Mouse (Mus musculus) olfactory bulb, adult 2 months (tissue): ENCODE results near the gene Exoc6. TPM values are rescaled to one million over a fixed set of nuclear protein-coding genes. Genes with fewer than 3 reads are reported as not detected.
"Not testable (repeated sequence)": the region's sequence is repeated elsewhere in the genome, so short reads cannot be mapped to it uniquely, and the experiment has no call there.

Experiments
- H3K27ac ChIP-seq: fragments of 200-500 bp; 2 replicates; pipeline ENCODE4 v1.5.1; 2012; ENCODE audit warnings: low read depth, low read length; ENCODE audit not compliant: insufficient read depth
- H3K4me1 ChIP-seq: fragments of 200-500 bp; 2 replicates; pipeline ENCODE4 v1.6.1; 2012; ENCODE audit warnings: low read length; ENCODE audit not compliant: control insufficient read depth, insufficient read depth
- H3K4me3 ChIP-seq: fragments of 200-500 bp; 2 replicates; pipeline ENCODE4 v1.5.1; 2012; ENCODE audit warnings: mild to moderate bottlenecking, low read depth, low read length, moderate library complexity; ENCODE audit not compliant: insufficient read depth
- CTCF ChIP-seq: fragments of 200-500 bp; IDR thresholded peaks from 2 replicates; pipeline ENCODE4 v1.5.1; 2012; ENCODE audit warnings: low read depth, mild to moderate bottlenecking, low read length, moderate library complexity; ENCODE audit not compliant: insufficient read depth
- POLR2A ChIP-seq: fragments of 200-500 bp; IDR thresholded peaks from 2 replicates; pipeline ENCODE4 v1.6.1; 2012; ENCODE audit warnings: mild to moderate bottlenecking, low read depth, low read length, moderate library complexity; ENCODE audit not compliant: insufficient read depth
- WGBS: fragments of 180-500 bp; shearing (Covaris S2); methylation state at CpG from one replicate; pipeline ENCODE4 v1.1.7; 2018; 5-methylcytosine and 5-hydroxymethylcytosine counted together
- polyA plus RNA-seq: library from polyadenylated mRNA; stranded (reverse); fragments of >200 nt; gene quantifications from 2 replicates; pipeline ENCODE4 v1.2.4, GENCODE M21; 2012; ENCODE audit warnings: low replicate concordance; ENCODE audit not compliant: missing spikeins, insufficient read depth, insufficient read length

Gene Exoc6
- polyA plus RNA-seq, 1 experiment: not detected

DNA sequence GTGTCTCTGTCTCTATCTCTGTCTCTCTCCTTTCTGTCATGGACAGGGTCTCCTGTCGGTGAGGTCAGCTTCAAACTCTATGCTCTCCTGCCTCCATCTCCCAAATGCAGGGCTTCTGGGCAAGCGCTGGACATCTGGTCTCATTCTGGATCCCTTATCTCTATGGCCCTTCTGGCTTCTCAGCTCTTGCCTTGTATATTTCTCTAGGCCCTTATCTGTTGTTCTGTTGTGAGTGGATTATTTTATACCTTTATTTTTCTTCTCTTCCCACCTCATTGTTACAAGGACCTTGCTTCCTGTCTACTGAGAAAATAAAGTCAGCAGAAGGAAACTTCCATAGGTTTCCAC, 28.8 kb upstream of the Exoc6 start:
- H3K4me1 ChIP-seq: no peaks in the 10 kb centered on the region
- TF ChIP-seq CTCF (no peak), POLR2A (no peak)
- 73% methylated on average over 2 of the region's 2 CpGs for WGBS
- H3K4me3 ChIP-seq: no peak overlapping the region
- H3K27ac ChIP-seq: no peak overlapping the region

DNA sequence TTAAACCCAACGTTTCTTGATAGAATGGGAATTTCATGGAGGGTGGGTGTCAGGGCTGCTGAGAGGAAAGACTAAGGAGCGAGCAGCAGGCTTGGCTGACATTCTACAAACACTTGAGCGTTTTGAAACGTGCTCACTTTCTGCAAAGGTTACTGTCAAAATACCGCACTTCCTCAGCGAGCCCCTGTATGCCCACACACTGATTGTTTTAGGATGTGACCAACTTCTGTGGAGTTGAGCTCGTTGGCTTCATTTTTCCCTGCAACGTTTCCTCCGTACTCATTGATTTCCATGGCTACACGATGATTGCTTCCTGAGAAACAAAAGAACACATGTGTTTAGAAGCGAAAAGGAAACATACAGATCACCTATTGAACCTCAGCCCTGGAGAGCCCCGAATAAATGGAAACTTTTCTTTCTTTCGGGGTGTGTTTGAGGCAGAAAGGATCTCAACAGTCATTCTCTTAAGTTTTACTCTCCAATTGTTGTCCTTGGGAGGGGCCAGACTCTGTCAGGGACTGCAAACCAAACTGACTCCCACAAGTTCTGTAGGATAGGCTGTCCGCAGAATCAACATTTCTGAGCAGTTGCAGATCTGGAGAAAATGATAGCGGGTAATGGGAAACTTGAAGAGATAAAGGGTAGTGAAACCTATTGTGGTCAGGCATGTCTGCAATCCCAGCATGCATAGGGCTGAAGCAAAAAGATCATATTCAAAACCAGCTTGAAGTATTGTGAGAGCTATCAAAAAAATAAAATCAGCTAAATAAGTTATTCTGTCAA, 26.7 kb upstream of the Exoc6 start:
- WGBS: 73% methylated on average over 15 of the region's 15 CpGs
- Histone ChIP-seq H3K4me1 (no peaks in the 10 kb centered on the region), H3K27ac (no peak overlapping the region), H3K4me3 (no peak overlapping the region)
- TF ChIP-seq CTCF (no peak), POLR2A (no peak)

DNA sequence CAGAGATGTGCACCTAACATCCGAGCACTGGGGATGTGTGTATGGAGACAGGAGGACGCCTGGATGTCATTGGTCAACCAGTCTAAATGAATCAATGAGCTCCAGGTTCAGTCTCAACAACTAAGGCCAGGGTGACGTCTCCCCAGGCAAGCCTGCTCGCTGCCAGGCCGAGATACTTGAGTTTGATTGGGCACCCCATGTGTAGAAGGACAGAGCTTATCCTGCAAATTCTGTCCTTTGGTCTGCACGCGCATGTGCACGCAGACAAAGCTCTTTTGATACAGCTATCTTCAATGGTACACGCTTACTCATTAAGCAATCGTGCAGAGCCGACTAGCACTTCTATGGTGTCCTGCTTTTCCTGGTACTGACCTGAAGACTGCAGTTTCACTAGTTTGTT, 24.3 kb upstream of the Exoc6 start:
- Histone ChIP-seq H3K4me1 (no peaks in the 10 kb centered on the region), H3K27ac (no peak overlapping the region), H3K4me3 (no peak overlapping the region)
- TF ChIP-seq CTCF (no peak), POLR2A (no peak)
- 84% methylated on average over 11 of the region's 11 CpGs for WGBS

- no peak overlapping the region for H3K4me3 ChIP-seq
- H3K27ac ChIP-seq: no peak overlapping the region
- no peaks in the 10 kb centered on the region for H3K4me1 ChIP-seq
- TF ChIP-seq CTCF: no peak
- no peak for TF ChIP-seq POLR2A
- WGBS: 41% methylated on average over 8 of the region's 8 CpGs
Measured at GRCm38 (mm10) chr19:37526768-37527167, 23.4 kb upstream of the Exoc6 start.

GRCm38 (mm10) chr19:37527736-37528135, 22.5 kb upstream of the Exoc6 start:
- 95% methylated on average over 3 of the region's 3 CpGs for WGBS
- not testable (repeated sequence) for H3K4me3 ChIP-seq, H3K4me1 ChIP-seq, H3K27ac ChIP-seq

GRCm38 (mm10) chr19:37528581-37528980, 21.6 kb upstream of the Exoc6 start:
- H3K27ac ChIP-seq: no peak overlapping the region
- no peak overlapping the region for H3K4me3 ChIP-seq
- TF ChIP-seq CTCF (no peak), POLR2A (no peak)
- WGBS: 42% methylated on average over 6 of the region's 6 CpGs
- H3K4me1 ChIP-seq: no peaks in the 10 kb centered on the region

DNA sequence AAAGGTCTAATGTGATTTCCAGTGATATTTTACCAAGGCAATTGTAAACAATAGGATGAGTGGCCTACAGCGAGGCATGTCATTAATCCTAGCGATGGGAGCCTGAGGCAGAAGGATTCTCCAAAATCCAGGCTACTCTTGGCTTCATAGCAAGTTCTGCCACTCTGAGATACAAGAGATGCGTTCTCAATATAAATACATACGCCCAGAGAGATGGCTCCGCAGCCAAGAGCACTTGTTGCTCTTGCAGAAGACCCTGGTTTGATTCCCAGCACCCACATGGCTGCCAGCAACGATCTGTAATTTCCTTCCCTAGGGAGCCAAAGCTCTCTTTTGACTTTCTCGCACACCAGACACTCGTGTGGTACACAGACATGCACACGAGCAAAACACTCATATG, 20.9 kb upstream of the Exoc6 start:
- no peak overlapping the region for H3K27ac ChIP-seq
- no peaks in the 10 kb centered on the region for H3K4me1 ChIP-seq
- no peak overlapping the region for H3K4me3 ChIP-seq
- 91% methylated on average over 9 of the region's 9 CpGs for WGBS
- no peak for TF ChIP-seq POLR2A
- no peak for TF ChIP-seq CTCF

GRCm38 (mm10) chr19:37529975-37530515, 20.2 kb upstream of the Exoc6 start:
- H3K27ac ChIP-seq: no peak overlapping the region
- TF ChIP-seq POLR2A: no peak
- no peak for TF ChIP-seq CTCF
- H3K4me1 ChIP-seq: no peaks in the 10 kb centered on the region
- H3K4me3 ChIP-seq: no peak overlapping the region
- 26% methylated on average over 7 of the region's 7 CpGs for WGBS

DNA sequence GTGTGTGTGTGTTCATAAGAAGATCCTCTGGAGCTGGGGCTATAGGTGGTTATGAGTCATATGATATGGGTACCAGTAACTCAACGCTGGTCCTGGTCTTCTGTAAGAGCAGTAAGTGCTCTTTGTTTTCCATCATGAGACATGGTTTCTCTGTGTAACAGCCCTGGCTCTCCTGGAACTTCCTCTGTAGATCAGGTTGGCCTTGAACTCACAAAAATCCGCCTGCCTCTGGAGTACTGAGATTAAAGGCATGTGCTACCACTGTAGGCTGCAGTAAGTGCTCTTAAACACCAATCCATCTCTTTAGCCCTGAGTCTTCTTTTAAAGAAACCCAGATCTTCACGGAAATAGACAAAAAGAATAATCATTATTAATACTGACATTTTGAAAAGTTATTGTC, 19.6 kb upstream of the Exoc6 start:
- WGBS: 84% methylated on average over 3 of the region's 3 CpGs
- Histone ChIP-seq H3K4me3 (no peak overlapping the region), H3K27ac (no peak overlapping the region), H3K4me1 (no peaks in the 10 kb centered on the region)
- no peak for TF ChIP-seq CTCF
- no peak for TF ChIP-seq POLR2A

DNA sequence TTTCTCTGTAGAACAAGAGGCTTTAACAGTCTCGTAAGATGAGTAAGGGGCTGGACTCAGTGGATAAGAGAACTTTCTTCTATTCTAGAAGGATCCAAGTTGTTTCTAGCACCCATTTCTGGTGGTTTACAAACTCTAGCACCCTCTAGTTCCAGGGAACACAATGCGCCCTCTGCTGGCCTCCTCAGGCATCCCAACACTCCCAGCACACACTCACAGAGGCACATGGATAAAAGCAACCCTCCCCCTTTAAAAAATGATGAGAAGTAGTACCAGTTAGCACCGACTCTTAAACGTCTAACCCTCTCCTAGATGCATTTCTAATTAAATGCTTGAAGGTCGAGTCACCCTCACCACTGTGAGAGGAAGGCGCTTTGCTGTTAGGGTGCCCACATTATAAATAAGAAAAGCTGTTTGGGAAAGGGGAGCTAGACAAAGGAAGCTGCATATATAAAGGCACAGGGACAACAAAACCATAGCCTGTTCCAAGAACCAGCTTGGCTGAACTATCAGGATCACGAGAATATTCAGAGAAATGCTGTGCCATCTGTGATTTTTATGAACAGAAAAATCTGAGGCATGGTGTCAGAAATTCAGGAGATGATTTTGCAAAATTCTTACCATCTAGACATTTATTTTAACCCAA, 18.9 kb upstream of the Exoc6 start:
- WGBS: 42% methylated on average over 7 of the region's 7 CpGs
- Histone ChIP-seq H3K27ac (no peak overlapping the region), H3K4me3 (no peak overlapping the region), H3K4me1 (no peaks in the 10 kb centered on the region)
- TF ChIP-seq CTCF (no peak), POLR2A (no peak)
